Mouse (Mus musculus): ENCODE measurements around the gene Sept1. TPM values are rescaled to one million over a fixed set of nuclear protein-coding genes. Genes with fewer than 3 reads are reported as not detected.

Gene Sept1
- total and polyA plus RNA-seq, 2 experiments: 1.5 to 4.0 TPM

GRCm38 (mm10) chr7:127259186-127259905 is 26.4 kb upstream of the Sept1 start:
- no peak for DNase-seq (ENCODE audit: extremely low read depth, low read depth, low spot score)
- H3K27me3 ChIP-seq (ENCODE audit: control insufficient read depth, insufficient read depth, low read length): no peaks in the 10 kb centered on the region
- no peak for TF ChIP-seq POLR2A (IDR thresholded peaks at IDR 0.05; ENCODE audit: extremely low read depth, insufficient read depth, low read length)
- no peak for TF ChIP-seq CTCF (IDR thresholded peaks at IDR 0.05; ENCODE audit: low read depth, low read length)
- no peak overlapping the region for H3K4me3 ChIP-seq (ENCODE audit: insufficient read depth, low read depth, low read length)
- no peak overlapping the region for H3K27ac ChIP-seq (replicated peaks; ENCODE audit: insufficient read depth, low read depth, low read length)
- no peak overlapping the region for H3K9ac ChIP-seq (ENCODE audit: low read depth, low read length)
- no peaks in the 10 kb centered on the region for H3K79me2 ChIP-seq (ENCODE audit: control insufficient read depth, insufficient read depth, low read length)
- peaks cover 7% of the 10 kb centered on the region; the same call in 1 of the 2 replicates for H3K4me1 ChIP-seq (ENCODE audit: control insufficient read depth, insufficient read depth, low read length)
- H3K36me3 ChIP-seq (ENCODE audit: control insufficient read depth, insufficient read depth, low read length): no peaks in the 10 kb centered on the region
- WGBS: 80% methylated on average over 8 of the region's 8 CpGs

- peaks cover 7% of the 10 kb centered on the region; the same call in 1 of the 2 replicates for H3K4me1 ChIP-seq (ENCODE audit: control insufficient read depth, insufficient read depth, low read length)
- TF ChIP-seq POLR2A (IDR thresholded peaks at IDR 0.05; ENCODE audit: extremely low read depth, insufficient read depth, low read length) (no peak), CTCF (IDR thresholded peaks at IDR 0.05; ENCODE audit: low read depth, low read length) (no peak)
- no peaks in the 10 kb centered on the region for H3K79me2 ChIP-seq (ENCODE audit: control insufficient read depth, insufficient read depth, low read length)
- no peak for DNase-seq (ENCODE audit: extremely low read depth, low read depth, low spot score)
- no peaks in the 10 kb centered on the region for H3K36me3 ChIP-seq (ENCODE audit: control insufficient read depth, insufficient read depth, low read length)
- no peaks in the 10 kb centered on the region for H3K27me3 ChIP-seq (ENCODE audit: control insufficient read depth, insufficient read depth, low read length)
- WGBS: 93% methylated on average over 5 of the region's 5 CpGs
- no peak overlapping the region for H3K9ac ChIP-seq (ENCODE audit: low read depth, low read length)
- H3K4me3 ChIP-seq (ENCODE audit: insufficient read depth, low read depth, low read length): no peak overlapping the region
- H3K27ac ChIP-seq (replicated peaks; ENCODE audit: insufficient read depth, low read depth, low read length): no peak overlapping the region
Observed at GRCm38 (mm10) chr7:127256518-127256917, 23.6 kb upstream of the Sept1 start.

GRCm38 (mm10) chr7:127255965-127256364 is 23.0 kb upstream of the Sept1 start:
- Histone ChIP-seq H3K27ac (replicated peaks; ENCODE audit: insufficient read depth, low read depth, low read length) (no peak overlapping the region), H3K9ac (ENCODE audit: low read depth, low read length) (no peak overlapping the region), H3K79me2 (ENCODE audit: control insufficient read depth, insufficient read depth, low read length) (no peaks in the 10 kb centered on the region), H3K4me1 (ENCODE audit: control insufficient read depth, insufficient read depth, low read length) (peaks cover 5% of the 10 kb centered on the region; the same call in 1 of the 2 replicates), H3K27me3 (ENCODE audit: control insufficient read depth, insufficient read depth, low read length) (no peaks in the 10 kb centered on the region), H3K4me3 (ENCODE audit: insufficient read depth, low read depth, low read length) (no peak overlapping the region), H3K36me3 (ENCODE audit: control insufficient read depth, insufficient read depth, low read length) (no peaks in the 10 kb centered on the region)
- TF ChIP-seq POLR2A (IDR thresholded peaks at IDR 0.05; ENCODE audit: extremely low read depth, insufficient read depth, low read length): no peak
- DNase-seq (ENCODE audit: extremely low read depth, low read depth, low spot score): no peak
- 79% methylated on average over 2 of the region's 2 CpGs for WGBS

- H3K79me2 ChIP-seq (ENCODE audit: control insufficient read depth, insufficient read depth, low read length): no peaks in the 10 kb centered on the region
- no peak overlapping the region for H3K4me3 ChIP-seq (ENCODE audit: insufficient read depth, low read depth, low read length)
- no peak overlapping the region for H3K9ac ChIP-seq (ENCODE audit: low read depth, low read length)
- no peaks in the 10 kb centered on the region for H3K36me3 ChIP-seq (ENCODE audit: control insufficient read depth, insufficient read depth, low read length)
- 26% methylated on average over 4 of the region's 4 CpGs for WGBS
- H3K4me1 ChIP-seq (ENCODE audit: control insufficient read depth, insufficient read depth, low read length): peaks cover 4% of the 10 kb centered on the region; the same call in 1 of the 2 replicates
- no peaks in the 10 kb centered on the region for H3K27me3 ChIP-seq (ENCODE audit: control insufficient read depth, insufficient read depth, low read length)
- no peak for TF ChIP-seq POLR2A (IDR thresholded peaks at IDR 0.05; ENCODE audit: extremely low read depth, insufficient read depth, low read length)
- no peak for TF ChIP-seq CTCF (IDR thresholded peaks at IDR 0.05; ENCODE audit: low read depth, low read length)
- no peak for DNase-seq (ENCODE audit: extremely low read depth, low read depth, low spot score)
- no peak overlapping the region for H3K27ac ChIP-seq (replicated peaks; ENCODE audit: insufficient read depth, low read depth, low read length)
Observed at GRCm38 (mm10) chr7:127255008-127255407, 22.1 kb upstream of the Sept1 start.

GRCm38 (mm10) chr7:127253821-127254769 is 21.2 kb upstream of the Sept1 start:
- H3K36me3 ChIP-seq (ENCODE audit: control insufficient read depth, insufficient read depth, low read length): no peaks in the 10 kb centered on the region
- H3K9ac ChIP-seq (ENCODE audit: low read depth, low read length): peak overlapping the region; percentile 85
- under 1% methylated on average over 136 of the region's 136 CpGs for WGBS
- TF ChIP-seq POLR2A (IDR thresholded peaks at IDR 0.05; ENCODE audit: extremely low read depth, insufficient read depth, low read length) (peak; percentile 30; the same call in 1 of the 2 replicates), CTCF (IDR thresholded peaks at IDR 0.05; ENCODE audit: low read depth, low read length) (0 out of 2 replicates have a peak, but pooled peaks have one; percentile 1)
- H3K27me3 ChIP-seq (ENCODE audit: control insufficient read depth, insufficient read depth, low read length): no peaks in the 10 kb centered on the region
- H3K79me2 ChIP-seq (ENCODE audit: control insufficient read depth, insufficient read depth, low read length): no peaks in the 10 kb centered on the region
- peaks cover 4% of the 10 kb centered on the region; the same call in 1 of the 2 replicates for H3K4me1 ChIP-seq (ENCODE audit: control insufficient read depth, insufficient read depth, low read length)
- peak; percentile 86 for DNase-seq (ENCODE audit: extremely low read depth, low read depth, low spot score)
- H3K4me3 ChIP-seq (ENCODE audit: insufficient read depth, low read depth, low read length): peak overlapping the region; percentile 76
- peak overlapping the region; percentile 57 for H3K27ac ChIP-seq (replicated peaks; ENCODE audit: insufficient read depth, low read depth, low read length)

All from liver, adult 2 months (tissue).